27 mouse cellular contexts compared by ENCODE assay signal in the genomic region with DNA sequence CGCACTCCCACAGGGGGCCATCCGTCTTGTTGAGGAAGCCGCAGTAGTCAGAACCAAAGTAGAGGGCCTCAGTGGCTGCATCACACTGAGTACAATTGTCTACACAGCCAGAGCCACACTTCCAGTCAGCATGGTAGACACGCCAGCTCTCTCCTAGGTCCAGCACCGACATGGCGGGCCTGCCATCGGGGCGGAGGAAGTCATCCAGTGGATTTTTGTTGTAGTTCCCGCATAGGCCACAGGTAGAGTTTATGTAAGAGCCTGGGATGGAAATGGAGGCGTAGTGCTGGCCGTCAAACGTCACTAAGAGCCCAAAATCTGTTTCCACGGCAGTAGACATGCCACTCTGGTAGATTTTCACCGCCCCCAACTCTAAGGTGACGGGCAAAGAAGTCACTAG. TPM values are rescaled to one million over a fixed set of nuclear protein-coding genes. Genes with fewer than 3 reads are reported as not detected.
"Had no signal": no experiment of that assay in that cellular context is flagged by ENCODE, and none has a peak within 500 bp of the region (broad histone marks: within the 10 kb centered on the region; RNA-seq: fewer than 3 reads in every experiment).

No protein-coding gene starts in this region.

- H3K4me1 ChIP-seq: heart, embryonic 10.5 days; heart, embryonic 12.5 days; hindbrain, embryonic 15.5 days; kidney, embryonic 15.5 days; limb, embryonic 10.5 days; limb, embryonic 12.5 days had no signal

- DNase-seq: gastrocnemius, postnatal 14 days; gastrocnemius, postnatal 36 days; heart, adult 18-20 months; heart, postnatal 14 days; heart, postnatal 36 days; kidney, adult 11 months; kidney, adult 2 months; kidney, adult 9 months; kidney, postnatal 14 days; kidney, postnatal 36 days; layer of hippocampus, adult 9-11 months; layer of hippocampus, postnatal 36 days; liver; liver, embryonic 13.5 days had no signal

- H3K27ac ChIP-seq: heart, embryonic 10.5 days; hindbrain, embryonic 13.5 days; hindbrain, embryonic 15.5 days; hindbrain, postnatal 0 days; kidney, embryonic 15.5 days; kidney, postnatal 0 days; limb, embryonic 10.5 days; limb, embryonic 12.5 days; liver, embryonic 13.5 days; liver, embryonic 15.5 days had no signal

- H3K9me3 ChIP-seq: heart, embryonic 10.5 days; heart, embryonic 12.5 days; hindbrain, embryonic 15.5 days; kidney, embryonic 15.5 days; limb, embryonic 10.5 days; liver, embryonic 13.5 days; liver, embryonic 15.5 days had no signal

- H3K9ac ChIP-seq: heart, embryonic 12.5 days; hindbrain, embryonic 13.5 days; hindbrain, embryonic 15.5 days; kidney, embryonic 15.5 days; limb, embryonic 12.5 days; liver, embryonic 13.5 days; liver, embryonic 15.5 days had no signal

- H3K36me3 ChIP-seq: heart, embryonic 10.5 days; heart, embryonic 12.5 days; hindbrain, embryonic 13.5 days; hindbrain, embryonic 15.5 days; kidney, embryonic 15.5 days; limb, embryonic 10.5 days; limb, embryonic 12.5 days; liver, embryonic 13.5 days; liver, embryonic 15.5 days had no signal

- H3K27me3 ChIP-seq: hindbrain, embryonic 13.5 days; hindbrain, embryonic 15.5 days; kidney, embryonic 15.5 days; liver, embryonic 13.5 days; liver, embryonic 15.5 days had no signal

- H3K4me3 ChIP-seq: heart, embryonic 10.5 days; heart, embryonic 12.5 days; hindbrain, embryonic 13.5 days; hindbrain, embryonic 15.5 days; kidney, embryonic 15.5 days; limb, embryonic 10.5 days; limb, embryonic 12.5 days; liver, embryonic 13.5 days; liver, embryonic 15.5 days had no signal

- ATAC-seq: hindbrain, postnatal 0 days; intestine, embryonic 16.5 days had no signal

- H3K4me2 ChIP-seq: heart, embryonic 12.5 days; hindbrain, embryonic 13.5 days; hindbrain, embryonic 15.5 days; kidney, embryonic 15.5 days; limb, embryonic 12.5 days; liver, embryonic 11.5 days; liver, embryonic 13.5 days; liver, embryonic 15.5 days had no signal

RNA-seq across cellular contexts. Expression of gene Tecta, which starts 22.1 kb away (rescaled TPM):
- total RNA-seq: heart, adult 18-20 months; heart, postnatal 36 days had no signal
- polyA plus RNA-seq: heart, embryonic 14.5 days had no signal
